Mouse (Mus musculus): ENCODE measurements at regions not wholly inside any gene's neighbourhood (a gene's known extent, or its start where the extent isn't known, plus 50 kb on each side); places are given as distances from the start of the nearest gene placed in this dataset.

- TF ChIP-seq CTCF (IDR thresholded peaks at IDR 0.05; ENCODE audit: control insufficient read depth, insufficient read depth, insufficient replicate concordance, low read depth, low read length) (no peak), POLR2A (IDR thresholded peaks at IDR 0.05; ENCODE audit: control insufficient read depth, low read depth, low read length) (no peak)
Observed at GRCm38 (mm10) chr3:136610556-136610924, 59.4 kb upstream of the Ppp3ca start.
